Mouse (Mus musculus): ENCODE results near the gene Arhgap10.

DNA sequence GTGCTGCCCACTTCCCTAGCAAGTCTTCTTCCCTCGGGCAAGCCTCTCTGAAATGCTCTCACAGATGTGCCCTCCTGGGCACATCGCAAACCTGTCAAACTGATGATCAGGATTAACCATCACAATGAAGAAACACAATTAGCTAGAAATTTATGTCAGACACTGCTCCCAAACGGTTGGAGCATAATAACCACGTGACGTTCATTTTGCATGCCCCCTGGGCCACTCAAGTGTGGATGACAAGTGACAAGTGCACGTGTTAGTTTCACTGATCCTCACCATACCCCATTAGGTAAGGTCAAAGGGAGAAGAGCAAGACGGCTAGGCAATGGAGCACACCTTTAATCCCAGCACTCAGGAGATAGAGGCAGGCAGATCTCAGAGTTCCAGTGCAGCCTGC, 58.1 kb downstream of the Arhgap10 start:
- TF ChIP-seq POLR2A (IDR thresholded peaks at IDR 0.05; ENCODE audit: borderline replicate concordance, low read depth, low read length) (no peak), CTCF (IDR thresholded peaks at IDR 0.05; ENCODE audit: low read depth, low read length) (no peak)
